Mouse (Mus musculus) kidney, embryonic 15.5 days (tissue): ENCODE measurements around the gene Aqp5. TPM values are rescaled to one million over a fixed set of nuclear protein-coding genes. Genes with fewer than 3 reads are reported as not detected.
A peak's percentile ranks its signal among the peaks of the same experiment; 100 is the strongest.

ENCODE experiments used
- ATAC-seq: fragments of 200-750 bp; cut with Nextera tagmentation; replicated peaks from 2 replicates; pipeline ENCODE4 v1.8.0; 2017; ENCODE audit warnings: moderate TSS enrichment; ENCODE audit not compliant: low FRiP score
- H3K27ac ChIP-seq: fragments of 300-500 bp; sonication (generic); 2 replicates; pipeline ENCODE4 v1.5.1; 2015; ENCODE audit warnings: mild to moderate bottlenecking, inconsistent platforms
- H3K27me3 ChIP-seq: fragments of 300-500 bp; sonication (generic); 2 replicates; pipeline ENCODE4 v1.6.1; 2015; ENCODE audit warnings: inconsistent platforms
- H3K36me3 ChIP-seq: fragments of 300-500 bp; sonication (generic); 2 replicates; pipeline ENCODE4 v1.6.1; 2015; ENCODE audit warnings: inconsistent platforms
- H3K4me1 ChIP-seq: fragments of 300-500 bp; sonication (generic); 2 replicates; pipeline ENCODE4 v1.6.1; 2015; ENCODE audit warnings: inconsistent platforms
- H3K4me2 ChIP-seq: fragments of 300-500 bp; sonication (generic); 2 replicates; pipeline ENCODE4 v1.6.1; 2015; ENCODE audit warnings: moderate library complexity, mild to moderate bottlenecking, inconsistent platforms
- H3K4me3 ChIP-seq: fragments of 300-500 bp; sonication (generic); replicated peaks from 2 replicates; pipeline ENCODE4 v1.5.1; 2015; ENCODE audit warnings: mild to moderate bottlenecking, inconsistent platforms
- H3K9ac ChIP-seq: fragments of 300-500 bp; sonication (generic); 2 replicates; pipeline ENCODE4 v1.6.1; 2015; ENCODE audit warnings: mild to moderate bottlenecking, inconsistent platforms
- H3K9me3 ChIP-seq: fragments of 300-500 bp; sonication (generic); replicated peaks from 2 replicates; pipeline ENCODE4 v1.6.1; 2016; ENCODE audit warnings: inconsistent platforms
- WGBS: fragments of 180-500 bp; shearing (Covaris S2); methylation state at CpG from one replicate; pipeline ENCODE4 v1.1.7; 2015; ENCODE audit warnings: mixed read lengths; 5-methylcytosine and 5-hydroxymethylcytosine counted together
- polyA plus RNA-seq: library from polyadenylated mRNA; unstranded; fragments of >200 nt; fragmentation: Nextera tagmentation; extraction: Ambion mirVana; gene quantifications from 2 replicates; pipeline ENCODE4 v1.2.1, GENCODE M21; 2015

Gene Aqp5
- polyA plus RNA-seq: 1.5 and 2.6 TPM in 2 replicates

- peak; percentile 71 for ATAC-seq
- Histone ChIP-seq H3K36me3 (no peaks in the 10 kb centered on the region), H3K4me3 (peak within 1 kb of the TSS; percentile 44), H3K9ac (peak within 1 kb of the TSS; percentile 15; the same call in 1 of the 2 replicates), H3K27me3 (peaks cover 100% of the 10 kb centered on the region), H3K4me1 (peaks cover 19% of the 10 kb centered on the region), H3K27ac (no peak within 1 kb of the TSS), H3K9me3 (no peaks in the 10 kb centered on the region), H3K4me2 (peak within 1 kb of the TSS; percentile 72)
- WGBS: 2% methylated on average over 53 of the region's 83 CpGs
Observed at GRCm38 (mm10) chr15:99590429-99591084, at the start of gene Aqp5. Aqp5 (plus strand) TSS chr15:99590782.

- Histone ChIP-seq H3K4me2 (no peak overlapping the region), H3K27ac (no peak overlapping the region), H3K9me3 (no peaks in the 10 kb centered on the region), H3K4me1 (no peaks in the 10 kb centered on the region), H3K36me3 (no peaks in the 10 kb centered on the region), H3K4me3 (no peak overlapping the region), H3K9ac (no peak overlapping the region), H3K27me3 (peaks cover 9% of the 10 kb centered on the region; the same call in 1 of the 2 replicates)
- 42% methylated on average over 7 of the region's 7 CpGs for WGBS
- ATAC-seq: no peak
Observed at GRCm38 (mm10) chr15:99544047-99544446, 46.5 kb upstream of the Aqp5 start.

GRCm38 (mm10) chr15:99546596-99546995 lies 44.0 kb upstream of the Aqp5 start:
- 85% methylated on average over 11 of the region's 11 CpGs for WGBS
- Histone ChIP-seq H3K27ac (no peak overlapping the region), H3K27me3 (peaks cover 9% of the 10 kb centered on the region; the same call in 1 of the 2 replicates), H3K9me3 (no peaks in the 10 kb centered on the region), H3K4me2 (no peak overlapping the region), H3K9ac (no peak overlapping the region), H3K4me1 (no peaks in the 10 kb centered on the region), H3K4me3 (no peak overlapping the region), H3K36me3 (no peaks in the 10 kb centered on the region)
- ATAC-seq: no peak

- H3K9ac ChIP-seq: no peak overlapping the region
- ATAC-seq: no peak
- H3K4me2 ChIP-seq: no peak overlapping the region
- H3K4me3 ChIP-seq: no peak overlapping the region
- WGBS: 71% methylated on average over 6 of the region's 6 CpGs
- H3K9me3 ChIP-seq: no peaks in the 10 kb centered on the region
- peaks cover 9% of the 10 kb centered on the region; the same call in 1 of the 2 replicates for H3K27me3 ChIP-seq
- H3K27ac ChIP-seq: no peak overlapping the region
- H3K36me3 ChIP-seq: no peaks in the 10 kb centered on the region
- H3K4me1 ChIP-seq: no peaks in the 10 kb centered on the region
Observed at GRCm38 (mm10) chr15:99547732-99548131, 42.9 kb upstream of the Aqp5 start.

GRCm38 (mm10) chr15:99549901-99550300 lies 40.7 kb upstream of the Aqp5 start:
- no peaks in the 10 kb centered on the region; the same call in 1 of the 2 replicates for H3K27me3 ChIP-seq
- H3K9ac ChIP-seq: no peak overlapping the region
- no peak for ATAC-seq
- H3K4me1 ChIP-seq: no peaks in the 10 kb centered on the region
- H3K36me3 ChIP-seq: no peaks in the 10 kb centered on the region
- H3K4me3 ChIP-seq: no peak overlapping the region
- no peaks in the 10 kb centered on the region for H3K9me3 ChIP-seq
- 48% methylated on average over 2 of the region's 2 CpGs for WGBS
- no peak overlapping the region for H3K4me2 ChIP-seq
- H3K27ac ChIP-seq: no peak overlapping the region

- H3K36me3 ChIP-seq: no peaks in the 10 kb centered on the region
- no peak overlapping the region for H3K4me2 ChIP-seq
- H3K27ac ChIP-seq: no peak overlapping the region
- no peak overlapping the region for H3K9ac ChIP-seq
- WGBS: 71% methylated on average over 6 of the region's 6 CpGs
- no peaks in the 10 kb centered on the region for H3K27me3 ChIP-seq
- H3K9me3 ChIP-seq: no peaks in the 10 kb centered on the region
- no peak for ATAC-seq
- H3K4me1 ChIP-seq: no peaks in the 10 kb centered on the region
- H3K4me3 ChIP-seq: no peak overlapping the region
Observed at GRCm38 (mm10) chr15:99553767-99554166, 36.8 kb upstream of the Aqp5 start.

- no peaks in the 10 kb centered on the region for H3K27me3 ChIP-seq
- H3K36me3 ChIP-seq: no peaks in the 10 kb centered on the region
- no peak overlapping the region for H3K4me3 ChIP-seq
- no peak for ATAC-seq
- peaks cover 4% of the 10 kb centered on the region; the same call in 1 of the 2 replicates for H3K4me1 ChIP-seq
- 98% methylated on average over 1 of the region's 1 CpGs for WGBS
- H3K27ac ChIP-seq: no peak overlapping the region
- no peak overlapping the region for H3K4me2 ChIP-seq
- H3K9me3 ChIP-seq: no peaks in the 10 kb centered on the region
- H3K9ac ChIP-seq: no peak overlapping the region
Observed at GRCm38 (mm10) chr15:99558947-99559346, 31.6 kb upstream of the Aqp5 start.

GRCm38 (mm10) chr15:99560246-99560645 lies 30.3 kb upstream of the Aqp5 start:
- ATAC-seq: no peak
- H3K9me3 ChIP-seq: no peaks in the 10 kb centered on the region
- WGBS: 80% methylated on average over 10 of the region's 10 CpGs
- H3K9ac ChIP-seq: no peak overlapping the region
- H3K4me3 ChIP-seq: no peak overlapping the region
- no peak overlapping the region for H3K27ac ChIP-seq
- no peaks in the 10 kb centered on the region for H3K36me3 ChIP-seq
- H3K27me3 ChIP-seq: no peaks in the 10 kb centered on the region
- H3K4me2 ChIP-seq: no peak overlapping the region
- H3K4me1 ChIP-seq: peaks cover 8% of the 10 kb centered on the region; the same call in 1 of the 2 replicates

- Histone ChIP-seq H3K9me3 (no peaks in the 10 kb centered on the region), H3K36me3 (no peaks in the 10 kb centered on the region), H3K9ac (no peak overlapping the region), H3K4me1 (peaks cover 12% of the 10 kb centered on the region; the same call in 1 of the 2 replicates), H3K27ac (no peak overlapping the region), H3K4me2 (no peak overlapping the region), H3K27me3 (0 out of 2 replicates have a peak, but pooled peaks cover 2% of the 10 kb centered on the region), H3K4me3 (no peak overlapping the region)
- ATAC-seq: no peak
- 74% methylated on average over 4 of the region's 4 CpGs for WGBS
Observed at GRCm38 (mm10) chr15:99567371-99567770, 23.2 kb upstream of the Aqp5 start.

GRCm38 (mm10) chr15:99568682-99569081 lies 21.9 kb upstream of the Aqp5 start:
- Histone ChIP-seq H3K4me2 (no peak overlapping the region), H3K27ac (no peak overlapping the region), H3K27me3 (0 out of 2 replicates have a peak, but pooled peaks cover 5% of the 10 kb centered on the region), H3K9me3 (no peaks in the 10 kb centered on the region), H3K36me3 (no peaks in the 10 kb centered on the region), H3K4me1 (peaks cover 10% of the 10 kb centered on the region; the same call in 1 of the 2 replicates), H3K9ac (no peak overlapping the region), H3K4me3 (no peak overlapping the region)
- WGBS: 59% methylated on average over 6 of the region's 6 CpGs
- ATAC-seq: no peak

GRCm38 (mm10) chr15:99569123-99569522 lies 21.5 kb upstream of the Aqp5 start:
- Histone ChIP-seq H3K9me3 (no peaks in the 10 kb centered on the region), H3K36me3 (no peaks in the 10 kb centered on the region), H3K4me1 (peaks cover 6% of the 10 kb centered on the region; the same call in 1 of the 2 replicates), H3K27me3 (0 out of 2 replicates have a peak, but pooled peaks cover 5% of the 10 kb centered on the region), H3K9ac (no peak overlapping the region), H3K27ac (no peak overlapping the region), H3K4me3 (no peak overlapping the region), H3K4me2 (no peak overlapping the region)
- 82% methylated on average over 10 of the region's 10 CpGs for WGBS
- no peak for ATAC-seq

GRCm38 (mm10) chr15:99578802-99579485 lies 11.6 kb upstream of the Aqp5 start, which contains the start of gene Aqp2:
Aqp2 (plus strand) TSS chr15:99579055.
- no peak within 1 kb of the TSS for H3K4me3 ChIP-seq
- H3K9me3 ChIP-seq: no peaks in the 10 kb centered on the region
- peaks cover 52% of the 10 kb centered on the region for H3K27me3 ChIP-seq
- no peaks in the 10 kb centered on the region for H3K36me3 ChIP-seq
- WGBS: 77% methylated on average over 26 of the region's 26 CpGs
- peaks cover 11% of the 10 kb centered on the region for H3K4me1 ChIP-seq
- 0 out of 2 replicates have a peak, but pooled peaks have one; percentile 33 for ATAC-seq
- no peak within 1 kb of the TSS for H3K27ac ChIP-seq
- no peak within 1 kb of the TSS for H3K9ac ChIP-seq
- no peak within 1 kb of the TSS for H3K4me2 ChIP-seq
